Mouse (Mus musculus) heart, embryonic 12.5 days (tissue): ENCODE measurements at regions not wholly inside any gene's neighbourhood (a gene's known extent, or its start where the extent isn't known, plus 50 kb on each side); places are given as distances from the start of the nearest gene placed in this dataset.

Source experiments
- ATAC-seq: fragments of 200-750 bp; cut with Nextera tagmentation; 2 replicates; pipeline ENCODE4 v1.8.0; 2017; ENCODE audit warnings: moderate TSS enrichment, moderate library complexity; ENCODE audit not compliant: insufficient number of reproducible peaks, low FRiP score
- H3K27ac ChIP-seq: fragments of 300-500 bp; sonication (generic); 2 replicates; pipeline ENCODE4 v1.5.1; 2016; ENCODE audit warnings: mild to moderate bottlenecking, moderate library complexity; ENCODE audit not compliant: poor library complexity, severe bottlenecking
- H3K27me3 ChIP-seq: fragments of 300-500 bp; sonication (generic); replicated peaks from 2 replicates; pipeline ENCODE4 v1.6.1; 2016; ENCODE audit warnings: mild to moderate bottlenecking, moderate library complexity
- H3K36me3 ChIP-seq: fragments of 300-500 bp; sonication (generic); 2 replicates; pipeline ENCODE4 v1.6.1; 2016; ENCODE audit warnings: mild to moderate bottlenecking, moderate library complexity
- H3K4me1 ChIP-seq: fragments of 300-500 bp; sonication (generic); replicated peaks from 2 replicates; pipeline ENCODE4 v1.6.1; 2016; ENCODE audit warnings: mild to moderate bottlenecking
- H3K4me2 ChIP-seq: fragments of 300-500 bp; sonication (generic); 2 replicates; pipeline ENCODE4 v1.6.1; 2016; ENCODE audit warnings: mild to moderate bottlenecking, moderate library complexity
- H3K4me3 ChIP-seq: fragments of 300-500 bp; sonication (generic); 2 replicates; pipeline ENCODE4 v1.5.1; 2016; ENCODE audit warnings: mild to moderate bottlenecking
- H3K9ac ChIP-seq: fragments of 300-500 bp; sonication (generic); 2 replicates; pipeline ENCODE4 v1.6.1; 2016; ENCODE audit warnings: mild to moderate bottlenecking, moderate library complexity
- H3K9me3 ChIP-seq: fragments of 300-500 bp; sonication (generic); replicated peaks from 2 replicates; pipeline ENCODE4 v1.6.1; 2016; ENCODE audit warnings: mild to moderate bottlenecking, moderate library complexity
- WGBS: fragments of 180-500 bp; shearing (Covaris S2); methylation state at CpG from one replicate; pipeline ENCODE4 v1.1.7; 2016; 5-methylcytosine and 5-hydroxymethylcytosine counted together

DNA sequence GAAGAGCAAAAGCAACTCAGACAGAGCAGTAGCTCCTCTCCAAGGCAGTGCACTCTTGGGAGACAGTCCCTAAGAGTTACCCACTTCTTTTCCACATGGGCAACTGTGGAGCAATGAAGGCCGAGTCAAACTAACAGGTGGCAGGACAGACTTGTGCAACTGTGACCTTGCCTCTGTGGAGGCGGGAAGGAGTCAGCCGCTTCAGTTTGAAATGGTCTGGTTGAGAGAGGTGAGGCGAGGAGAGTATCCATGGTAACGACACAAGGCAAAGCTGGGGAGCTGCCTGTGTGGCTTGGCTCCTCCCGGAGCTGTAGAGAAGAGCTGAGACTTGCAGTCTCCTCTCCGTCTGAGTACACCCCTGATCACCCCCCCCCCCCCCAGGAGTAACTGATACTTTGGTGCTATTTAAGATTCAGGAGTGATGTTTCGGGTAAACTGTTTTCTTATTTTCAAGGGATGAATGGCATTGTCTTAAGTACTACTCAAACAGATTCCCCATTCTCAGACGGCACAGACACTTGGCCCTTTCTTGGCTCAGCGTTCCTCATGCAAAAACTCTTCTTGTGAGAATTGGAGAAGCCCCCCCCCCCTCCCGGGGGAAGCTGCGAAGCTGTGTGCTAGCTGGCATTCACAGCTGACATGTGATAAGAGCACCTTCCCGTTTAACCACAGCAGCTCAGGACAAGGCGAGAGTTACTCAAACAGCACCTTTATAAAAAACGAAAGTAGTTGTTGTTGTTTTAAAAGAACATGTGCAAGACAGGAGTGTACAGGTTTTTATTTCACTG, 54.9 kb upstream of the Chst1 start:
- no peak overlapping the region for H3K27ac ChIP-seq
- H3K9me3 ChIP-seq, result no peaks in the 10 kb centered on the region
- peak overlapping the region; percentile 7; the same call in 1 of the 2 replicates for H3K4me2 ChIP-seq
- no peak for ATAC-seq
- no peaks in the 10 kb centered on the region for H3K36me3 ChIP-seq
- no peak overlapping the region for H3K4me3 ChIP-seq
- peaks cover 14% of the 10 kb centered on the region for H3K4me1 ChIP-seq
- no peak overlapping the region for H3K9ac ChIP-seq
- WGBS, result 10% methylated on average over 15 of the region's 15 CpGs
- H3K27me3 ChIP-seq, result peaks cover 13% of the 10 kb centered on the region

DNA sequence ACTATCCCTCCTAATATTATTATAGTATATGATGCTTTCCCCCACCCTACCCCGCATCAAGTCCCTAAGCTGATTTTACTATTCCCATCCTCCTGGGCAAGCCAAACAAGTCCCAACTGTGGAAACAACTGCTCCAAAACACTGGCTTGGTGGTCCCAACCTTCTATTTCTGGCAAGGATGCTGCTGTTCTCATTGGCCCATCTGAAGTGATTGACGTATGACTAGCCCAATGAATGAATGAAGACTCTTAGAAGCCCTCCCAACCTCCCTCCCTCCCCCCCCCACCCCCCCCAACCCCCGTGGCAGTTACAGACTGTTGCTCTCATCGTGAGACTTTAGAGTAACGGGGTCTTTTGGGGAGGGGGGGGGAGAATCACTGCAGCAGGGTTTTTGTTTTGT, 58.7 kb upstream of the Chst1 start:
- Histone ChIP-seq H3K36me3 (no peaks in the 10 kb centered on the region), H3K27ac (no peak overlapping the region), H3K4me2 (no peak overlapping the region), H3K9ac (no peak overlapping the region), H3K4me1 (peaks cover 14% of the 10 kb centered on the region), H3K27me3 (peaks cover 13% of the 10 kb centered on the region), H3K4me3 (no peak overlapping the region), H3K9me3 (no peaks in the 10 kb centered on the region)
- ATAC-seq, result no peak
- 69% methylated on average over 4 of the region's 5 CpGs for WGBS

DNA sequence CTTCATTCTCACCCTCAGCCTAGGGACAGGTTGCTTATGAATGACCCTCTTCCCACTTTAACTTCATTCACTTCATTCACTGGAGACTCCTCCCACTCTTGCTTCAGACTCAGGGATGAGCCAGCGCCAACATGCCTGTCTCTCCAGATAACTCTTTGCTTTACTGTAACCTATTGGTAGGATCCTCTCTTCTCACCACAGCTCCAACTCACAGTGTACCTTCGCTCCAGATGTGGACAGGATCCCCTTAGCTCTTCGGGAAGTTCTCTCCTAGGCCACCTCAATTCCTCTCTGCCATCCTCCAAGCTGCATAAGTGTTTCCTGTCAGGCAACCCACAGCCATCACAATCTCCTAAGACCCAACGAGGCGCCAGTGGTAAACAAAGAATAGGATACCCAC, 67.5 kb upstream of the Chst1 start:
- Histone ChIP-seq H3K27ac (no peak overlapping the region), H3K36me3 (no peaks in the 10 kb centered on the region), H3K9ac (no peak overlapping the region), H3K9me3 (no peaks in the 10 kb centered on the region), H3K27me3 (no peaks in the 10 kb centered on the region; the same call in 1 of the 2 replicates), H3K4me3 (no peak overlapping the region), H3K4me1 (no peaks in the 10 kb centered on the region), H3K4me2 (no peak overlapping the region)
- WGBS, result 78% methylated on average over 5 of the region's 5 CpGs
- no peak for ATAC-seq

DNA sequence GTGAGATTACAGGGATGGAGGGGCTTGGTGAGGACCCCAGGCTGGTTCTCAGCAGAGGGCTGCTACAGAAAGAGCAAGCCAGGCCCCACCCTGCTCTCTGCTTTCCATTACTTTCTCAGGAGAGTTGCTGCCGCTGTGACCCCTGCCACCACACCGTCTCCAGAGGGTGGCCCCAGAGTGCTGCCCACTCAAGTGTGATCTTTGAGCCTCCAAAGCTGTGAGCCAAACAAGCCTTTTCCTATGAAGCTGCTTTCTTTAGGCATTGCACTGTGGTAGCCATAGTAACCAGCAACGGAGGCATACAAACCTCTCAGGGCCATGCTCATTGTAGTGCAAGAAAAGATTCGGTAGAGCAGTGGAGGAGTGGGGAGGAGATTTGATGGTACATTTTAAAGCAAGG, 68.8 kb upstream of the Chst1 start:
- Histone ChIP-seq H3K9ac (no peak overlapping the region), H3K27me3 (no peaks in the 10 kb centered on the region; the same call in 1 of the 2 replicates), H3K4me1 (peaks cover 3% of the 10 kb centered on the region), H3K36me3 (no peaks in the 10 kb centered on the region), H3K27ac (no peak overlapping the region), H3K4me3 (no peak overlapping the region), H3K4me2 (no peak overlapping the region), H3K9me3 (no peaks in the 10 kb centered on the region)
- ATAC-seq, result no peak
- WGBS, result 66% methylated on average over 4 of the region's 4 CpGs

DNA sequence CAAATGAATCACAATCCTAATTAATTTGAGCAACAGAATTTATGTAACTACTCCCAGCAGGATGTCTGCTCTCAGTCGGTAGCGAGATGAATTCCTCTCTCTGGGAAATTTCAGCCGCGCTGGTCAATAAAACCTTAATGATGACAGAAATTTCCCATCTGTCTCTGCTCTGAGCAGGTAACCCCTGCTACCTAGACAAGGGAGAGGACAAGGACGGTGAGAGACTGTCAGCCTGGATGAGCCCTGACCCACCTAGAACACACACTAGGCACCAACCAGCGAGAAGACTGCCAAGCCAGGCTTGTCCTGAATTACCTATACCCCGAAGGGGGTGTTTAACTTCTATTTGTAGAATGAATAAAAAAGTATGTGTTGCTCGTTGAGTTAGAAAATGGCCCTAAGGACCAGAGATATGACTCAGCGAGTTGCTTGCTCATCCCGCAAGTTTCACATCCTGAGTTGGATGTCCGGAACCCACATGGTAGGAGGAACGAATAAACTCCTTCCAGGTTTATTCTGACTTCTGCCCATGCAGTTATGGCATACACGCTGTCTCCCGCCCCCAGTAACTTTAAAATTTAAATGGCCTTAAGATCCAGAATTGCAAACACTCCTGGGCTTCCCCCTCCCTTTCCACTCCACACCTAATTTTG, 69.5 kb upstream of the Slc35c1 start:
- Histone ChIP-seq H3K27ac (no peak overlapping the region), H3K9ac (peak overlapping the region; percentile 53; the same call in 1 of the 2 replicates), H3K27me3 (no peaks in the 10 kb centered on the region; the same call in 1 of the 2 replicates), H3K4me1 (peaks cover 8% of the 10 kb centered on the region), H3K9me3 (no peaks in the 10 kb centered on the region), H3K4me2 (peak overlapping the region; percentile 88), H3K4me3 (peak overlapping the region; percentile 52), H3K36me3 (no peaks in the 10 kb centered on the region)
- ATAC-seq, result no peak
- WGBS, result 43% methylated on average over 14 of the region's 14 CpGs

GRCm38 (mm10) chr2:92529071-92529641, 68.8 kb upstream of the Slc35c1 start:
- Histone ChIP-seq H3K4me3 (peak overlapping the region; percentile 52), H3K27ac (no peak overlapping the region), H3K36me3 (no peaks in the 10 kb centered on the region), H3K9ac (peak overlapping the region; percentile 75), H3K9me3 (no peaks in the 10 kb centered on the region), H3K27me3 (no peaks in the 10 kb centered on the region; the same call in 1 of the 2 replicates), H3K4me1 (peaks cover 8% of the 10 kb centered on the region), H3K4me2 (peak overlapping the region; percentile 88)
- 4% methylated on average over 24 of the region's 24 CpGs for WGBS
- ATAC-seq, result peak; percentile 90

- Histone ChIP-seq H3K27ac (no peak overlapping the region), H3K9ac (no peak overlapping the region), H3K9me3 (no peaks in the 10 kb centered on the region), H3K27me3 (no peaks in the 10 kb centered on the region), H3K4me1 (peaks cover 8% of the 10 kb centered on the region), H3K4me2 (no peak overlapping the region; the same call in 1 of the 2 replicates), H3K36me3 (no peaks in the 10 kb centered on the region), H3K4me3 (no peak overlapping the region)
- ATAC-seq, result no peak
- 87% methylated on average over 6 of the region's 6 CpGs for WGBS
These were observed 67.9 kb upstream of the Slc35c1 start for GRCm38 (mm10) chr2:92528119-92528830.

- WGBS, result 84% methylated on average over 5 of the region's 5 CpGs
- Histone ChIP-seq H3K9ac (no peak overlapping the region), H3K9me3 (no peaks in the 10 kb centered on the region), H3K27me3 (no peaks in the 10 kb centered on the region), H3K27ac (no peak overlapping the region), H3K4me3 (no peak overlapping the region), H3K36me3 (no peaks in the 10 kb centered on the region), H3K4me1 (peaks cover 8% of the 10 kb centered on the region), H3K4me2 (no peak overlapping the region)
- no peak for ATAC-seq
These were observed 66.5 kb upstream of the Slc35c1 start for GRCm38 (mm10) chr2:92526676-92527395.

DNA sequence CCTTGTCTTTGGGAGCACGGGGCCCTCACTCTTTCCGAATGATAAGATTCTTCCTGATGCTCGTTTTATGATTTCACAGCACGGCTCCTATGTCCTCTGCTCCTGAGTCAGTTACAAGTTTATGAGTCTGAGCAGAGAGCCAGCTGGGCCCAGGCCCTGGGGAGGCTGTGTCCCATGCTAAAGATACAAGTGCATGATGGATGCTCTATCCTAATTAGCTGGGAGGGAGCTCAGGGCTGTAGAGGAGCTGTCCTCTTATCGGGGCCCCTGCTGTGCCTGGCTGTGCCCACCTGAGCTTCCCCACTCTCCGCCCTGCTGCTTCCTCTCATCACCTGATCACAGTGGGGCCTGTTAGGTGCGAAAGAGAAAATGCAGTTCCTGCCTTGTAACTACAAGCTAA, 65.3 kb upstream of the Slc35c1 start:
- no peaks in the 10 kb centered on the region for H3K9me3 ChIP-seq
- no peak for ATAC-seq
- no peak overlapping the region for H3K4me3 ChIP-seq
- H3K27ac ChIP-seq, result no peak overlapping the region
- H3K4me1 ChIP-seq, result peaks cover 8% of the 10 kb centered on the region
- H3K36me3 ChIP-seq, result no peaks in the 10 kb centered on the region
- WGBS, result 26% methylated on average over 7 of the region's 7 CpGs
- no peak overlapping the region for H3K9ac ChIP-seq
- no peaks in the 10 kb centered on the region for H3K27me3 ChIP-seq
- no peak overlapping the region for H3K4me2 ChIP-seq

DNA sequence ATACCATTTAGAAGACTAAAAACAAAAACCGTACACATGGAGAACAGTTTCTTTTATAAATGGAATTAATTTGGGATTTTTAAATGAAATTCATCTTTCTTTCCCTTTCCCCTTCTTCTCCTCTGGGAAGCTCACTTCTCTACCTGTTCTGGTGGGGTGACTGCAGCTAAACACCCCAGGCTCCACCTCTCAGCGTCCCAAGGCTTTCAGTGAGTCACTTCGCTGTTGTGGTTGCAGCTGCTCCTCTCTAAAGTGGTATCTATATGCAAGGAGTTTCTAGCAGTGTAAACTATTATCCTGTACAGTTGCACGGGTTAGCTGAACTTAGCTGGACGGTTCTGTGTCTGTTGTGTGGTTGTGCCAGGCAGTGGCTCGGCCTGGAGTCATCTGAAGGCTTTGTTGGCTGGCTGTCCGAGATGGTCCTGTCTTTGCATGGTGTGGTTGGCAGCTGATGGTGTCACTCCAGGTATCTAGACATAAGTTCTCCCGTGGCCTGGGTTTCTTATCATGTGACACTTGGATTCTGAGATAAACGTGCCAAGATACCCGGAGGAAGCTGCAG, 64.8 kb upstream of the Slc35c1 start:
- no peaks in the 10 kb centered on the region for H3K9me3 ChIP-seq
- no peaks in the 10 kb centered on the region for H3K27me3 ChIP-seq
- WGBS, result 49% methylated on average over 10 of the region's 10 CpGs
- no peak overlapping the region for H3K9ac ChIP-seq
- peaks cover 8% of the 10 kb centered on the region for H3K4me1 ChIP-seq
- no peaks in the 10 kb centered on the region for H3K36me3 ChIP-seq
- no peak overlapping the region for H3K4me2 ChIP-seq
- no peak for ATAC-seq
- no peak overlapping the region for H3K27ac ChIP-seq
- no peak overlapping the region for H3K4me3 ChIP-seq
